Mouse (Mus musculus) heart, postnatal 0 days (tissue): ENCODE data around the gene Syde1.

Experiments used
- CTCF ChIP-seq: IDR thresholded peaks from 2 replicates; pipeline ENCODE4 v1.5.1; 2016; ENCODE audit warnings: antibody characterized with exemption, control low read depth, low read depth
- EP300 ChIP-seq: IDR thresholded peaks from 2 replicates; pipeline ENCODE4 v1.6.1; 2016; ENCODE audit warnings: antibody characterized with exemption, low read depth

GRCm38 (mm10) chr10:78583939-78584338 is 7.8 kb downstream of the Syde1 start:
- no peak for TF ChIP-seq CTCF
- TF ChIP-seq EP300, result no peak
